Mouse (Mus musculus) lung, postnatal 14 days (tissue): ENCODE data around the gene Prr36.

Experiments
- DNase-seq: peaks from one replicate; pipeline ENCODE4 v3.0.0; 2021

Prr36 gene

GRCm38 (mm10) chr8:4192807-4193587 lies 24.3 kb downstream of the Prr36 start:
- DNase-seq = peak; percentile 93

- DNase-seq = no peak
Observed at GRCm38 (mm10) chr8:4192305-4192704, 25.0 kb downstream of the Prr36 start.

GRCm38 (mm10) chr8:4189031-4189722 lies 28.1 kb downstream of the Prr36 start:
- no peak for DNase-seq

GRCm38 (mm10) chr8:4188605-4189004 lies 28.7 kb downstream of the Prr36 start:
- no peak for DNase-seq

GRCm38 (mm10) chr8:4186151-4186550 lies 31.1 kb downstream of the Prr36 start:
- no peak for DNase-seq

- no peak for DNase-seq
Observed at GRCm38 (mm10) chr8:4183409-4183808, 33.9 kb downstream of the Prr36 start.

- DNase-seq = no peak
Observed at GRCm38 (mm10) chr8:4174018-4174417, 43.2 kb downstream of the Prr36 start.

GRCm38 (mm10) chr8:4172486-4172885 lies 44.8 kb downstream of the Prr36 start:
- DNase-seq = no peak

GRCm38 (mm10) chr8:4167918-4168317 lies 49.3 kb downstream of the Prr36 start:
- no peak for DNase-seq

- DNase-seq = no peak
Observed at GRCm38 (mm10) chr8:4166881-4167525, 50.3 kb downstream of the Prr36 start.

- DNase-seq = peak; percentile 99
Observed at GRCm38 (mm10) chr8:4165852-4166751, 51.2 kb downstream of the Prr36 start, which contains the start of gene Evi5l. TSS of gene Evi5l (plus strand) at chr8:4166567.

- no peak for DNase-seq
Observed at GRCm38 (mm10) chr8:4165176-4165851, 51.9 kb downstream of the Prr36 start.

- no peak for DNase-seq
Observed at GRCm38 (mm10) chr8:4162786-4163185, 54.5 kb downstream of the Prr36 start.
